Mouse (Mus musculus): ENCODE data around the gene Cux1. TPM values are rescaled to one million over a fixed set of nuclear protein-coding genes. Genes with fewer than 3 reads are reported as not detected.

Cux1 gene
- polyA plus RNA-seq, 1 experiment from 2014 or later = 64.9 TPM

GRCm38 (mm10) chr5:136581166-136581565 lies 13.9 kb upstream of the Cux1 start:
- Histone ChIP-seq H3K36me3 (replicated peaks; ENCODE audit: control insufficient read depth, insufficient read depth, low read depth, low read length) (no peaks in the 10 kb centered on the region), H3K4me1 (ENCODE audit: control insufficient read depth, insufficient read depth, low read length) (no peaks in the 10 kb centered on the region), H3K4me3 (ENCODE audit: low read depth, low read length) (no peak overlapping the region), H3K9ac (replicated peaks; ENCODE audit: low read length) (no peak overlapping the region), H3K4me2 (ENCODE audit: low read depth, low read length) (no peak overlapping the region), H3K9me3 (replicated peaks; ENCODE audit: control insufficient read depth, low read length) (0 out of 2 replicates have a peak, but pooled peaks cover 2% of the 10 kb centered on the region), H3K27me3 (ENCODE audit: control insufficient read depth, insufficient read depth, low read length) (peaks cover 16% of the 10 kb centered on the region), H3K27ac (replicated peaks; ENCODE audit: low read depth, low read length) (no peak overlapping the region)
- no peak for ATAC-seq (replicated peaks; ENCODE audit: insufficient number of reproducible peaks, low FRiP score, low TSS enrichment, low read depth)
- DNase-seq (ENCODE audit: low spot score) = peak; percentile 68
- 17% methylated on average over 9 of the region's 9 CpGs for WGBS

DNA sequence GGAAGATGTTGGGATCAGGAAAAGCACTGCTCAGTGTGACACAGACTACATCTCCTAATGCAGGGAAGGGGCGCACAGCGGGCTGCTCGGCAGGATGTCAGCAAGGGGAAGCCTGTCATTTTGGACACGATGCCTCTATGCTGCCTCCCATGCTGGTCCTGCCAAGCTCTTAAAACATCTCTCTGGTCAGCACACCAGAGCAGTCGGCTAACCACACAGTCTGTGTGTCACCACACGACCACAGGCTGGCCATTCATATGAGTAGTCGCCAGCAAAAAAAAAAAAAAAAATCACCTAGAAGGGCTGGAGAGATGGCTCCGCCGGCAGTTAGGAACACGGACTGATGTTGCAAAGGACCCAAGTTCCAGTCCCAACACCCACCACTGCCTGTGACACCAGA lies 10.9 kb upstream of the Cux1 start:
- H3K27ac ChIP-seq (replicated peaks; ENCODE audit: low read depth, low read length) = no peak overlapping the region
- H3K4me3 ChIP-seq (ENCODE audit: low read depth, low read length) = no peak overlapping the region
- no peaks in the 10 kb centered on the region for H3K36me3 ChIP-seq (replicated peaks; ENCODE audit: control insufficient read depth, insufficient read depth, low read depth, low read length)
- 43% methylated on average over 10 of the region's 10 CpGs for whole genome bisulfite sequencing
- H3K4me1 ChIP-seq (ENCODE audit: control insufficient read depth, insufficient read depth, low read length) = no peaks in the 10 kb centered on the region
- no peak overlapping the region for H3K9ac ChIP-seq (replicated peaks; ENCODE audit: low read length)
- DNase-seq (ENCODE audit: low spot score) = no peak
- no peak overlapping the region for H3K4me2 ChIP-seq (ENCODE audit: low read depth, low read length)
- 0 out of 2 replicates have a peak, but pooled peaks cover 1% of the 10 kb centered on the region for H3K9me3 ChIP-seq (replicated peaks; ENCODE audit: control insufficient read depth, low read length)
- H3K27me3 ChIP-seq (ENCODE audit: control insufficient read depth, insufficient read depth, low read length) = peaks cover 18% of the 10 kb centered on the region
- ATAC-seq (replicated peaks; ENCODE audit: insufficient number of reproducible peaks, low FRiP score, low TSS enrichment, low read depth) = no peak

- H3K9me3 ChIP-seq (replicated peaks; ENCODE audit: control insufficient read depth, low read length) = no peaks in the 10 kb centered on the region
- no peaks in the 10 kb centered on the region for H3K4me1 ChIP-seq (ENCODE audit: control insufficient read depth, insufficient read depth, low read length)
- H3K9ac ChIP-seq (replicated peaks; ENCODE audit: low read length) = no peak overlapping the region
- H3K36me3 ChIP-seq (replicated peaks; ENCODE audit: control insufficient read depth, insufficient read depth, low read depth, low read length) = no peaks in the 10 kb centered on the region
- no peak for ATAC-seq (replicated peaks; ENCODE audit: insufficient number of reproducible peaks, low FRiP score, low TSS enrichment, low read depth)
- peaks cover 12% of the 10 kb centered on the region for H3K27me3 ChIP-seq (ENCODE audit: control insufficient read depth, insufficient read depth, low read length)
- no peak overlapping the region for H3K4me2 ChIP-seq (ENCODE audit: low read depth, low read length)
- H3K27ac ChIP-seq (replicated peaks; ENCODE audit: low read depth, low read length) = no peak overlapping the region
- no peak overlapping the region for H3K4me3 ChIP-seq (ENCODE audit: low read depth, low read length)
- no peak for DNase-seq (ENCODE audit: low spot score)
- WGBS = 56% methylated on average over 7 of the region's 7 CpGs
Observed at GRCm38 (mm10) chr5:136570171-136570570, 2.9 kb upstream of the Cux1 start.

- DNase-seq (ENCODE audit: low spot score) (peak; percentile 73), ATAC-seq (replicated peaks; ENCODE audit: insufficient number of reproducible peaks, low FRiP score, low TSS enrichment, low read depth) (no peak)
- no peak overlapping the region for H3K27ac ChIP-seq (replicated peaks; ENCODE audit: low read depth, low read length)
- H3K4me1 ChIP-seq (ENCODE audit: control insufficient read depth, insufficient read depth, low read length) = no peaks in the 10 kb centered on the region
- H3K9me3 ChIP-seq (replicated peaks; ENCODE audit: control insufficient read depth, low read length) = no peaks in the 10 kb centered on the region
- peak overlapping the region; percentile 82 for H3K4me3 ChIP-seq (ENCODE audit: low read depth, low read length)
- peak overlapping the region; percentile 81 for H3K4me2 ChIP-seq (ENCODE audit: low read depth, low read length)
- H3K9ac ChIP-seq (replicated peaks; ENCODE audit: low read length) = peak overlapping the region; percentile 40; the same call in 1 of the 2 replicates
- peaks cover 12% of the 10 kb centered on the region for H3K27me3 ChIP-seq (ENCODE audit: control insufficient read depth, insufficient read depth, low read length)
- no peaks in the 10 kb centered on the region for H3K36me3 ChIP-seq (replicated peaks; ENCODE audit: control insufficient read depth, insufficient read depth, low read depth, low read length)
- 0% methylated on average over 30 of the region's 36 CpGs for WGBS
Observed at GRCm38 (mm10) chr5:136568776-136569175, 1.5 kb upstream of the Cux1 start.

- no peaks in the 10 kb centered on the region for H3K36me3 ChIP-seq (replicated peaks; ENCODE audit: control insufficient read depth, insufficient read depth, low read depth, low read length)
- H3K9me3 ChIP-seq (replicated peaks; ENCODE audit: control insufficient read depth, low read length) = no peaks in the 10 kb centered on the region
- ATAC-seq (replicated peaks; ENCODE audit: insufficient number of reproducible peaks, low FRiP score, low TSS enrichment, low read depth) (no peak), DNase-seq (ENCODE audit: low spot score) (peak; percentile 57)
- no peak overlapping the region for H3K27ac ChIP-seq (replicated peaks; ENCODE audit: low read depth, low read length)
- WGBS = under 1% methylated on average over 36 of the region's 36 CpGs
- H3K4me2 ChIP-seq (ENCODE audit: low read depth, low read length) = peak overlapping the region; percentile 81
- peaks cover 10% of the 10 kb centered on the region for H3K27me3 ChIP-seq (ENCODE audit: control insufficient read depth, insufficient read depth, low read length)
- peak overlapping the region; percentile 93 for H3K9ac ChIP-seq (replicated peaks; ENCODE audit: low read length)
- peak overlapping the region; percentile 82 for H3K4me3 ChIP-seq (ENCODE audit: low read depth, low read length)
- H3K4me1 ChIP-seq (ENCODE audit: control insufficient read depth, insufficient read depth, low read length) = no peaks in the 10 kb centered on the region
Observed at GRCm38 (mm10) chr5:136568026-136568765, 906 bp upstream of the Cux1 start.

GRCm38 (mm10) chr5:136566812-136567175 lies 496 bp downstream of the Cux1 start:
- peak overlapping the region; percentile 81 for H3K4me2 ChIP-seq (ENCODE audit: low read depth, low read length)
- WGBS = 1% methylated on average over 28 of the region's 31 CpGs
- H3K9me3 ChIP-seq (replicated peaks; ENCODE audit: control insufficient read depth, low read length) = no peaks in the 10 kb centered on the region
- H3K27ac ChIP-seq (replicated peaks; ENCODE audit: low read depth, low read length) = peak overlapping the region; percentile 84
- ATAC-seq (replicated peaks; ENCODE audit: insufficient number of reproducible peaks, low FRiP score, low TSS enrichment, low read depth) (peak; percentile 9; the same call in 1 of the 2 replicates), DNase-seq (ENCODE audit: low spot score) (no peak)
- peaks cover 10% of the 10 kb centered on the region for H3K27me3 ChIP-seq (ENCODE audit: control insufficient read depth, insufficient read depth, low read length)
- H3K4me1 ChIP-seq (ENCODE audit: control insufficient read depth, insufficient read depth, low read length) = no peaks in the 10 kb centered on the region
- peak overlapping the region; percentile 82 for H3K4me3 ChIP-seq (ENCODE audit: low read depth, low read length)
- H3K9ac ChIP-seq (replicated peaks; ENCODE audit: low read length) = peak overlapping the region; percentile 93
- no peaks in the 10 kb centered on the region for H3K36me3 ChIP-seq (replicated peaks; ENCODE audit: control insufficient read depth, insufficient read depth, low read depth, low read length)

DNA sequence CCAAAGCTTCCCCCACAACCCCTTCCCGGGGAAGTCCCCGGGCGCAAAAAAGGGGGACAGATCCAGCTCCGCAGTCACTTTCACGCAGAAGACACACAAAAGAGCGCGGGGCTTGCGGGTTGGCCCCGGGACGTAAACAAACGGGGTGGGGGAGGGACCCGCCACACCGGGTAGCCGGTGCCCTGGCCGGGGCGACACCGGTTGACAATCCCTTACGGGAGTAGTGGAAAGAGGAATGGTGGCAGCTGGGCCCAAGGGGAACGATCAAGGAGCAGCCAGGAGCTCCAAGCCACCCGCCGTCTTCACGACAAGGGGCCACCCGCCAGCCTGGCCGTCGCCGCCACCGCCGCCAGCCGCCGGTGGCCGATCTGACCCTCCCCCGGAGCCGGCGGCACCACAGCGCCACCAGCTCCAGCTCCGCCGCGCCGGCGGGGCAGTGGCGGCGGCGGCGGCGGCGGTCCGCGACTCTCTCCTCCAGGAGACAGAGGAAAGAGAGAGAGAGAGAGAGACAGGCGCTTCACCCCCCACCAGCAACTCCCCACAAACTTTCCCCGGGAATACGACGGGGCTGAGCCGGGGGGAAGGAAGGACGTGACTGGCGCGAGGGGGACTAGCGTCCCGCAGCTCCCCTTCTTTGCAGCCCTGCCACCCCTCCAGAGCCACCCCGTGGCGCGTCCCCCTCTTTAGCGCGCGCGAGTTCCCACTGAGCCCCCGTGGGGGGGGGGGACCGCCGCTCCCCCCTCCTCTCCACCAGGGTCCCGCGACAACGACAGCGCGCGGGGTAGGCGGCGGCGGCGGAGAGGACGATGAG lies 1.1 kb downstream of the Cux1 start:
- DNase-seq (ENCODE audit: low spot score) = peak; percentile 63
- Histone ChIP-seq H3K9ac (replicated peaks; ENCODE audit: low read length) (peak overlapping the region; percentile 93), H3K27me3 (ENCODE audit: control insufficient read depth, insufficient read depth, low read length) (peaks cover 10% of the 10 kb centered on the region), H3K27ac (replicated peaks; ENCODE audit: low read depth, low read length) (peak overlapping the region; percentile 84), H3K9me3 (replicated peaks; ENCODE audit: control insufficient read depth, low read length) (no peaks in the 10 kb centered on the region), H3K4me2 (ENCODE audit: low read depth, low read length) (peak overlapping the region; percentile 81), H3K4me1 (ENCODE audit: control insufficient read depth, insufficient read depth, low read length) (no peaks in the 10 kb centered on the region), H3K4me3 (ENCODE audit: low read depth, low read length) (peak overlapping the region; percentile 82), H3K36me3 (replicated peaks; ENCODE audit: control insufficient read depth, insufficient read depth, low read depth, low read length) (no peaks in the 10 kb centered on the region)
- no peak for ATAC-seq (replicated peaks; ENCODE audit: insufficient number of reproducible peaks, low FRiP score, low TSS enrichment, low read depth)
- under 1% methylated on average over 50 of the region's 79 CpGs for WGBS

All from embryonic facial prominence, embryonic 11.5 days (tissue).